Mouse (Mus musculus) frontal cortex, postnatal 36 days (tissue): ENCODE results near the gene Bcl6b.
A peak's percentile ranks its signal among the peaks of the same experiment; 100 is the strongest.

Experiments used
- DNase-seq, 2 experiments: peaks; one replicate each; pipeline ENCODE4 v3.0.0; 2022; ENCODE audit warnings: low spot score in 2 of 2

The Bcl6b gene

DNA sequence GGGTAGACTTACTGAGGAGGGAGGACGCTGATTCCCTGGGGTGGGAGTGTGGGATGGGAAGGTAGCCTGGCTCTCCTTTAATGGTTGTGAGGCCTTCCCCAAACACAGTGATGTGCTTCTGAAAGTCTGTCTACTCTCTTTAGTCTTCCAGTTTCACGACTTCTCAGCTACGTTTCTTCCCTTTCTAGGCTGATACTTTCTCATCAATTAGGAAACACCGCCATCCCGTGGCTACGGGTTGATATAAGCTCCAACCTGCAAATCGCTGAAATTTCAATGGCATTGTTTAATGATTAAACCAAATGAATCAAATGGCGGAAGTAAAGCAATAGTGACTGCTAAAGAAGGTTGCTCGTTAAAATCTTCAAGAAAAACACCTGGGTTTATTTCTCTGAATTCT is 16.7 kb downstream of the Bcl6b start:
- peak in 1 of 2 experiments; percentile 77 for DNase-seq

DNA sequence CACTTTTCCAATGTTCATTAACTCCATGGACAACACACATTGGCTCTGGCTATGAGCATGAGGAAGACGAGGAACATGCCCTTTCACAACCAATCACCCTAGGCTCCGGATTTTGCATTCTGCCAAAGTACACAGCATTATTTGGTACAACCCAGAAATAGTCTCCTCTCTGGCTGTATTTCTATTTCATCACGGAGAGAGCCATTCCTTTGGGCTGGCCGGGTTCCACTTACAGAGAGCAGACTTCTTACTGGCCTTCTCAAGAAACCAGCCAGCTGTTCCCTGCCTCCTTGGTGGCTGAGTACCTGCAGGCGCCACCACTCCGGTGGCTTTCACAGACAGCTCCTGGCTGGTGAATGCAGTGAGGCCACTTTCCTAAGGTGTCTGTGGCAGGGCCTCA is 17.2 kb downstream of the Bcl6b start, which contains the start of gene Slc16a11:
Slc16a11 (plus strand) TSS at position 330 of the 400 bp plus-strand sequence.
- no peak for DNase-seq

DNA sequence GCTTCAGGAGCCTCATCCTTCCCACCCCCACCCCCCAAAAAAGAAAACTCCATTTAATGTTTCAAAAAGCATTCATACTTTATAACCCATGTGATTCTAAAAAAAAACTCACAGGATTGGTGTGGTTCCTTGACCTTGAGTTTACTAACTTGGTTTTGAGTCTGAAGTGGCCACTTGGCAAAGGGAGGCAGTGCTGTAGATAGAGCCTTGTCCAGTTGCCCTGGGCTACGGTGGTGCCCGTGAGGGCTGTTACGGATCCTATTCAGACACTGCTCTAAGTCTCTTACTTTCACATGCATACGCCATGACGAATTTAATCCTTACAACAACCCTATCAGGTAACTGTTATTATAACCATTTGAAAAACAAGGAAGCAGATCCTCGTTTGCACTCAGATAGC is 17.6 kb downstream of the Bcl6b start:
- DNase-seq, result no peak

DNA sequence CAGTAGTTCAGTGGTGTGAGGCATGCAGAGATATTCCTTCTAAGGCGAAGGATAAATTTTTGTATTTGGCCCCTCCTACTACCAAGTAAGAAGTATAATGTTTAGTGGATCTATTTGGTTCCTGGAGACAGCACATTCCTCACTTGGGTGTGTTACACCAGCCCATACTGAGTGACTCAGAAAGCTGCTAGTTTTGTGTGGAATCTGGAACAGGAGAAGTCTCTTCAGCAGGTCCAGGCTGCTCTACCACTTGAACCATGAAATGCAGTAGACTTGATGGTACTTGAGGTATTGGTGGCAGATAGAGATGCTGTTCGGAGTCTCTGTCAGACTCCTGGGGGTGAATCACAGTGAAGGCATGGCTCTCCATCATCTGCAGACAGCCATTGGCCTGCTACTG is 18.9 kb downstream of the Bcl6b start:
- DNase-seq, result no peak

DNA sequence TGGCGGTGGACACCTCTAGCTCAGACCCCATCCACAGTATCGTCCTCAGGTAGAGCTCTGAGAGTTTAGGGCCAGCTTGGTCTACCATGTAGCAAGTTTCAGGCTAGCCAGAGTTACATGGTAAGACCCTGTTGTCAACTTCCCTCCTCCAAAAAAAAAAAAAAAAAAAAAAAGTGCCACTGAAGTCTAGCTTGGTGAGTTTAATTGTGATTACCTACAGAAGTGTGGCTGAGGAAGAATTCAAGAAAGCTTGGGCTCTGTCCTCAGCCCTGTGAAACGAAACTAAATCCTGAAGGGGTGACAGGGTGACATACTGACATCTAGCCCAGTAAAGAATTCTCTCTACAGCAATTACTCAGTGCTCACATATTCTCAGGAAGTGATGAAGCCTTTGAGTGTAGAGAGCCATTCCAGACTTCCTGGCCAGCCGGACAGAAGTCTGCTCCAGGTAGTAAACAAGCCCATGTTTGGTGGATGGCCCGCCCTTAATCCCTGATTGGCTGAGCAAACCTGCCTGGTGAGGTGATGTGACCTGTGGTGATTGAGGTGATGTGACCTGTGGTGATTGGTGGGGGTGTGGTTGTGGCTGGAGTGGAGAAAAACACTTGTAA is 20.7 kb downstream of the Bcl6b start:
- no peak for DNase-seq

DNA sequence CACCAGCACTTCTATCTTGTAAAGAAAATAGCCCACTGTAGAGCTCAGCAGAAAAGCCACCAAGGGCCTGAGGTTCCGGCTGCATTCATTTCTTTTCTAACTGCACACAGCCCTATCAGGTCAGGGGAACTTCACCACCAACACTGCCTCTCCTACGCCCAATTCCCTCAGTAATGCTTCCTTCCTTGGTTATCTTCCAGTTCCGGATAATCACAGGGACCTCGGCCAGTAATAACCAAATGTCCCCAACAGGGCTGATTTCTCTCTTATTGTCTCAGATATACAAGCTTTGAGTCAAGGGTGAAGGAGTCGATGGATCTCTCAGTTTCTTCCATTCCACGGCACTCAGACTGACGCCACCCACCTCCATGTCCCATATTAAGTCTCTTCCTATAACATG is 22.3 kb downstream of the Bcl6b start:
- no peak for DNase-seq

DNA sequence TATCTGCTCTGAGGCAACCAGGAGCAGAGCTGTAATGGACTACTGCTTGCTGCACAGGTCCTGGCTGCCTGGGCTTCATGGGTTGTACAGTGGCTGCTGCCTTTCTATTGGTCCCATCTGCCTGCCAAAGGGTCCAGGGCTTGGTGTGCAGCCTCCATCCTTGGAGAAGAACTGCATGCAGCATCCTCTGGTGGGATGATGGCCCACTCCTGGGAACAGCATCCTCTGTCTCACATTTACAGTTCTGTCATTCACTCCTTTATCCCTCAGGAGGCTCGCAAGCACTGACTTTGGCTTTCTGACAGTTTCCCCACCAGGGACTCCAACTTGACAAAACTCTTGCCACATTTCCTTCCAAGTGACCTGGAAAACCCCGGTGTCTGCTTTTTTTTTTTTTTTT is 22.8 kb downstream of the Bcl6b start:
- no peak for DNase-seq

DNA sequence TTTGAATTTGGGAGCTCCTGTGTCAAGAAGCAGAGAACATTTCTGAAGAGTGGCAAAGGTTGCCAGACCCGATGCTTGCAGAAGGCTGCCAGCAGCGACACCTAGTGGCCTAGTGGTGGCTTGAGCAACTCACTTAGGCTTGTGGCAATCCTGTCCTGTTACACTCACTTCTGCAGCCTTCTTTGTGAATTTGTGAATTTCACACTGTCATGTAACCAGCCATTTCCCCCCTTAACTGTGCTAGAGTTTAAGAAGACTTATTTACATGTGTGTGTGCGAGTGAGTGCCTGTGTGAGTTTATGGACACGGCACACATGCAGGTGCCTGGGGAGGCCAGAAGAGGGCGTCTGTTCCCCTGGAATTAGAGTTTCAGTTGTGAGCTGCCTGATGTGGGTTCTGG is 27.9 kb downstream of the Bcl6b start:
- peak; percentile 65 to 78 for DNase-seq

DNA sequence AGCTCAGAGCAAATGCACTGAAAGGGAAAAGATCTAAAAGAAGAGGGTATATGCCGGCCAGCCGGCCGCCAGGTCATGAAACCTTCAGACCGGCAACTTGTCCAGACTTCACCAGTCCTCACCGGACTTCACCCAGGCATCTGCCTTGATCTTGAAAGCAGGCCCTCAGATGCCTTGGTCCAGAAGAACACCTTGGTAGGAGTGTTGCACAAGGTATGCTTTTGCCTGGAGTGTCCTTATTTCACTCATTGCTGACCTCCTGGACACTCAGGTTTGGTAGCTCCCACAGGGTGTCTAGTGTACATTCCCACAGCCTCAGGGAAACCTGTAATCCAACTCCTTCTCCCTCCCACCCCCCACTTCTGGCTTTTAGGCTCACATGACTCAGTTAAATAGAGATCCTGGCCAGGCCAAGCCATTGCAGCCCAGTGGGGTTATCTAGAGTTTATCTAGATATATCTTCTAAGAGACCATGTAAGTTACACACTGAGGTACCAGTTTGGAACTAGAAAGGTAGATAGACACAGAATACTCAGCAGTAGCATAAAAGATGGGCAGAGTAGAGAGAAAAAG is 29.5 kb downstream of the Bcl6b start:
- DNase-seq, result no peak

DNA sequence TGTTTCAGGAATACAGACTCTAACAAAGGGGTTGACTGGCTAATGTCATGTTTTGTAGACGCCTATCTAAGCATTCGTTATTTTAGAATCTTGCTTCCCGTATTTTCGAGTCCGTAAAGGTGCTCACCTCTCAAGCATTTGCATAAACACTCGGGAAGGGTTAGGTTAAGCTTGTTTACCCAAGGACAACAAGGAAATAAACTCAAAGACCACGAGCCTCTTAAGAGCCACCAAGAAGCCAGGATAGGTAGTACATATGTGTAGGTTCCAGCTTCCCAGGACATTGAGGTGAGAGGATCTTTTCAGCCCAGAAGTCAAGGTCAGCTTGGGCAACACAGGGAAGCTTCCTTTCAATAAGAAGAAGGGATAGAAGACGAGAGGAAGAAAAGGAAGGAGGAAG is 30.5 kb downstream of the Bcl6b start:
- no peak for DNase-seq

DNA sequence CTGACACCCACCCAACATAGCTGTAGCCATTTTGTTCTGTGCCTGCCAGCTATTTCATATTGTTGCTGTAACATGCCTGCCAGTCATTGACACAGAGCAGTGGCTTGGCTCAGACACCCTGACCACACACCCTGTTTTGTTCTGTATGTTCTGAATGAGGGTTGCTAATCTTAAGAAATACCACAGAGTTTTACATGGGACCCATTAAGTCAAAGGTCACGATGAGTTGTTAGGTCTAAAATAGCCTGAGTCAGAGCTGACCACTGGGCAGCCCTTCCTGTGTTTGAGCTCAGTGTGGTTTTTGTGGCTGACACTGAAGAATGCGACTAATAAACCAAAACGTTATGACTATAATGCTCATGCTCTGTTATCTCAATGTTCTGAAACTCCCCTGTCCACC is 31.3 kb downstream of the Bcl6b start:
- no peak for DNase-seq

DNA sequence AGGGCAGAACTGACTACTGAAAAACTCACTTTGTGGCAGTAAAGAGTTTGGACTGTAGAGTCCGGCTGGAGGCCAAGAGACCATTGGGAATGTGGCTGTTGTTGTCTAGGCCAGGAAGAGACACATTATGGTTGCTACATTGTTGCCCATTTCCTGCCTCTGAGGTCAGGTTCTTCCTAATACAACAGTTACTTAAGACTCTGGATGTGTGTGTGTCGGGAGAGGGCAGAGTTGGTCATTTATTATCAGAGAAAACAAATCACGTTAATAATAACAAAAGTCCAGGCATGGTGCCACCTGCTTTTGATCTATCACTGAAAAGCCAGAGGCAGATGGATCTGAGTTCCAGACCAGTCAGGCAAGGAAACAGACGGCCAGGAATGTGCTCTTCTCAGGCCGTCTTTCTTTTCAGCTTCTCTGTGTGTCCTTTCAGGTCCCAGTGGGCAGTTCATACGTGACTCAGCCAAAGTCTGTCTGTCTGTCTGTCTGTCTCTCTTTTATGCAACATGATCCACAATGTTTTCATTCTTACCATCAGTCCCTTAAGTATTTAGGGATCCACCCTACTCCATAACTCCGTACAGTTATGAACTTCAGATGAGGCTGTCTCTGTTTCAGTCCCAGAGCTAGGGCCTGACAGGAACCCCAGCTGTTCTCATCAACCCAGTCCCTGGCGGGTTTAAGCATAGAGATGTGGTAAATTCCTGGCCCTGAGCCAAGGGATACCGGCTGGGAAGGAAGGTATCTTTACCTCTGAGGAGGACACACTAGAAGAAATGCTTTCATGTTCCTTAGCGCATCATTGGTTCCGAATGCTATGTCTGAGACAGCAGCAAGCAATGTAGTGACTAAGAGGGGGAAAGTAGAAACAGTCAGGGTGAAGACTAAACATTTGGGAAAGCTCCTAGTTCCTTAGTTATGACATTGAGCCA is 36.0 kb downstream of the Bcl6b start:
- no peak for DNase-seq

DNA sequence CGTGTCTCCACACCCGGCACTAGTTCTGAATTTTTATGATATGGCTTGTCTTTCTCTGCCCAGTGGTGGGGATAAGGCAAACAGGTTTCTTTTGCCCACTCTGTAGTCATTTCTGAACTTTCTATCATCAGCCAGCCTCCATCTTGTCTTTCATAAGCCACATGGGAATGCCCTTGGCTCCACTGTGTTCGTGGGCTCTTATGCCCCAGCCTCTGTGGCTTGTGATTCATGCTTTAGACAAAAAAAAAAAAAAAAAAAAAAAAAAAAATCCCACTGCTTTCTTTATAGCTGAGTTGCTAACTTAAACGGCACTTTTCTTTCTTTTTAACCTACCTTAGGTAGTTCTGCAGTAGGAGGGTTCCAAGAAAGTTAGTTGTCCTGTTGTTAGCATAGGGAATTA is 37.4 kb downstream of the Bcl6b start:
- no peak for DNase-seq

DNA sequence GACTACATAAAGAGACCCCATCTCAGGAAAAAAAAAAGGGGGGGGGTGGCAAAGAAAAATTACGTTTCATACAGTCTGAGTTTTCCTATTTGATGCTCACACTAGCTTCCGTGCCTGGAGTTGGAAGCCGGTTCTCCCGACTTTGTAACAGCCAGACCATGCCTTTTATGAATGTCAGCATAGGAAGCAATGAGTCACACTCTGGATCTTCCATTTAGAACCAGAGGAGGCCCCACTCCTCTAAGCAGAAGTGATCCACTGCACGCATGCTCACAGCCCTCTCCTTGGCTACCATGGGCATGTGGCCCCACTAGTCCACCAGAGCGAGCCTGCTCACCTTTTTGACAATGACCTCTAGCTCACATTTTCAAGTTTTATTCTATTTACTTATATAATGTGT is 38.4 kb downstream of the Bcl6b start:
- DNase-seq, result no peak

DNA sequence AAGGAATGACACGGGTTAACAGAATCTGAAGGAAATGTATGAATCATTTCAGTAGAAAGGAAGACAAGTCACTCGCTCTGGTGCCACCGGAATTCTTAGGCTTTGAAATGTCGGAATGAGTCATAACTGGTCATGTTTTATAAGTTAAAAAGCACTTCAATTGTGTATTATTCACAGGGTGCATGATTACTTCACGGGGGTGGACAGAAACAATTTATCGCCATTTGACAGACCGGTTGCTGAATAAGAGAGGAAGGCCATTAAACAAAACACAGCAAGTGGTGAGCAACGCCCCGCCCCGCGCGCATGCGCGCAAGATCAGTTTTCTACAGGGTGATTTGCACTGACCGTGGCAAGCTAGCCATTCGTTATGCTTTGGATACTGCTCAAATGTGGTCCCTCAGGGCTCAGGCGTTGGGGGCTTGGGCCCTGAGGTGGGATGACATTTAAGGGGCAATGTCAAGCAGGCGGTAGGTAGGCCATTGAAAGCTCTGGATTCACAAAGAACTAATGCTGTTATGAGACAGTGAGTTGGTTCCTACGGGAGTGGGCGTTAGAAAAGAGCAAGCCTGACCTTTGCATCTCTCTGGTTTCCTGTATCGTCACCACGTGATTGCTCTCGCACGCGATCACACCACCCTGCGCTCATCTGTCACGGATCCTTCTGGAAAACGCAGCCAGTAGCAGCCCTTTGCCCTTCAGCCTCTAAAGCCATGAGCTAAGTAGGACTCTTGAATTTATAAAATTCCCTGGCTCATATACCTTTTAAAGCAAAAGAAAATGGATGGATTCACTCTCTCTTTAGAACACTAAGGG is 40.1 kb downstream of the Bcl6b start:
- DNase-seq, result no peak

DNA sequence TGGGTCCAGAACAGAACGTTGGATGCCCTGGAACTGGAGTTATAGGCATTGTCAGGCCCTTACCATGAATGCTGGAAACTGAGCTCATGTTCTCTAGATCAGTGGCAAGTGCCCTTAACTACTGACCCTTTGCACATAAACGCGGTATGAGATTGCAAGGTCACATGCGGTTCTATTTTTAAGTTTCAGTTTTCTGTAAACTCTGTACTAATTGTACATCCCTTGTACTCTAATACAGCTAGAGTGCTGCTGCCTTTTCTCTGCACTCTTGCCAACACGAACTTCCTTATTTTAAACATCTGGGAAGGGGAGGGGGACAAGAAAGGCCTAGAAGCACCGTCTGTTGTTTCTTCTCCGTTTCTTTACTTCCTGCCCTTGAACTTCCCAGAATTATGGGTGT is 44.5 kb downstream of the Bcl6b start:
- DNase-seq, result no peak

DNA sequence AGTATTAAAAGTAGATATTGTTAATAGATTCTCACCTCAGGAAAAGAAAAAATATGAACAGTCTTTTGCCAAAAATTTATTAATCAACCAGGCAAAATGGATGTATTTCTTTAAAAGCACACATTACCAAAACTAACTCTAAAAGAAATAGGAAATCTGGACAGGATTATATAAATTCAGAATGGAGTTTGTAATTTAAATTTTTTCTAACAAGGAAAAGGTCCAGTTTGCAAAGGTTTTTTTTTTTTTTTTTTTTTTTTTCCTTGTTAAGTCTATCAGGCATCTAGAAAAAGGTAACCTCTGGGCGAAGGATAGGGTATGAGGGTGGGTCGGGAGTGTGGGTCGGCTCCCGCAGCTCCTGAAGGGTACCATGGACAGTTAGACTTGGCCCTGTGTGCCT is 49.1 kb downstream of the Bcl6b start:
- no peak for DNase-seq

DNA sequence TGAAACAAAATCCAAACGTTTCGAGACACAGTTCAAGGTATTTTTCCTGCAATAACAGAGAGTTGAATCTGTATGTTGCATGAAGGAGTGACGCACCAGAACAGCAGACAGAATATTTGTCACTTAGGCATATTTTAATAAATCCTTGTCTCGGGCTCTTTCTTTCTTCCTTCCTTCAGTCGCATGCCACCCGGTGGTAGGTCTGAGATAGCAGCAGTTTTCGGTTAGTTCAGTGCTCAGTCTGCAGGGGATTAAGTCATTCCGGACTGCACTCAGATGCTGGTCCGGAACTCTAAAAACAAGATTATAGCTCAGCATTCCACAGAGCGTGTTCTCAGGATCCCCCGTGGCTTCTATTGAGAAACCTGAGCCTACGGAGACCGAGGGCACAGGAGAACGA is 50.2 kb downstream of the Bcl6b start:
- peak in 1 of 2 experiments; percentile 20 for DNase-seq

DNA sequence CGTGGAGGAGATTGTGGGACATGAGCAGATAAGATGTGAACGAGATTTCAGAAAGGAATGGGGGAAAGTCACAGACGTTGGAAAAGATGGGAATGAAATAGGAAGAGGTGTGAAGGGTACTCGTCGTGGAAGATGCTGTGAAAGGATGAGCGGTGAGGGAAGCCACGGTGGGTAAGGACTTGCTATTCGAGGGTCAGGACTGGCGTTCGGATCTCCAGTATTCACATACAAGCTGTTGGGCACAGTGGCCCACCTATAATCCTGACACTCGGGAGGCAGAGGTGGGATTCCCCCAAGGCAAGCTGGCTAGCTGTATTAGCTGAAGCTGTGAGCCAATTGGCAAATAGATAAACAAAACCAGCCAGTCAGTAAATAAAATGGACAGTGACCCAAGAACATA is 50.8 kb downstream of the Bcl6b start:
- DNase-seq, result no peak

DNA sequence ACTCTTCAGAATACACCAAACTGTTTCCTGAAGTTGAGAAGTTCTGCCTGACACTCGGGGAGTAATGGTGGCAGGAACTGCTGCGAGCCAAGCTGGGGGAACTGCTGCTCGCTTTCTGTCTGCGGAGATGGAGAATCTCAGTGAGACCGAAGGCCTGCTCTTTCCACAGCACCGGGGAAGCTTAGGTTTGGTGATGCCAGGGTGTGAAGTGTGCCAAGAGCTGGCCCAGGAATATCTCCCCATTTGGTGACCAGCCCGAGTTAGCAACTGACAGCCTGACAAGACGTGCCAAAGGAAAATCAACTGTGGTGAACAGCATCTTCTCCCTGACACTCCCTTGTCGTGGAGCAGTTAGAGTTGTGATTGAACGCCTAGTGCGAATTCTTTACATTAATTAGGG is 51.3 kb downstream of the Bcl6b start:
- no peak for DNase-seq

DNA sequence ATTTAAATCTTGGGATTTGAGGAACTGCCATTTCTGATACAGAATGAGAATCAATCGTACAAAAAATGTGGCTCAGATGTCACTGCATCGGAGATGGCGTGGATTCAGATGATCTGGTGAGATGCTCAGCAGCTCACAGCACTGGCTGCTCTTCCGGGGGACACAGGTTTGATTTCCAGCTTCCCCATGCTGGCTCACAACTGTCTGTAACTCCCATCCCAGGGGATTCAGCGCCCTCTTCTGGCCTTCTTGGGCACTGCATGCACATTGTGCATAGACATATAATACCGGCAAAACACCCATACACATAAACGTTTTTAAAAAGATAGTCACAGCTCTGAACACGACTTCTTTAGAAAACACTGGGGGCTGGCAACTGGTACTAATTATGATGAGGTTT is 52.0 kb downstream of the Bcl6b start:
- no peak for DNase-seq

DNA sequence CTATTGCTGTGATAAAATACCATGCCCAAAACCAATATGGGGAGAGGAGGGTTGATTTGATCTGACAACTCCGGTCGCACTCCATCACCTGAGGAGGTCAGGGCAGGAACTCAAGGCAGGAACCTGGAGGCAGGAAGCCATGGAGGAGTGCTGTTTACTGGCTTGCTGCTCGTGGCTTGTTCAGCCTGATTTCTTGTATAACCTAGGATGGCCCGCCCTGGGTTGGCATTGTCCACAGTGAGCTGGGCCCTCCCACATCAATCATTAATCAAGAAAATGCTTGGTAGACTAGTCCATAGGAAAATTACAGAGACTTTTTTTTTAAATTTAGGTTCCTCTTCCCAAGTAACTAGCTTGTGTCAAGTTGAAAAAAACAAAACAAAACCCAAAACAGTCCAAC is 55.1 kb downstream of the Bcl6b start:
- no peak for DNase-seq
